Mouse (Mus musculus) lung, adult 2 months (tissue): ENCODE measurements around the gene Ccdc88c.

ENCODE experiments used
- CTCF ChIP-seq: fragments of 200-500 bp; IDR thresholded peaks from 2 replicates; pipeline ENCODE4 v1.5.1; 2011; ENCODE audit warnings: mild to moderate bottlenecking, low read length, control low read depth; ENCODE audit not compliant: insufficient read depth
- POLR2A ChIP-seq: fragments of 200-500 bp; IDR thresholded peaks from 2 replicates; pipeline ENCODE4 v1.6.1; 2011; ENCODE audit warnings: low read depth, mild to moderate bottlenecking, control low read depth, low read length, borderline replicate concordance; ENCODE audit errors: extremely low read depth

DNA sequence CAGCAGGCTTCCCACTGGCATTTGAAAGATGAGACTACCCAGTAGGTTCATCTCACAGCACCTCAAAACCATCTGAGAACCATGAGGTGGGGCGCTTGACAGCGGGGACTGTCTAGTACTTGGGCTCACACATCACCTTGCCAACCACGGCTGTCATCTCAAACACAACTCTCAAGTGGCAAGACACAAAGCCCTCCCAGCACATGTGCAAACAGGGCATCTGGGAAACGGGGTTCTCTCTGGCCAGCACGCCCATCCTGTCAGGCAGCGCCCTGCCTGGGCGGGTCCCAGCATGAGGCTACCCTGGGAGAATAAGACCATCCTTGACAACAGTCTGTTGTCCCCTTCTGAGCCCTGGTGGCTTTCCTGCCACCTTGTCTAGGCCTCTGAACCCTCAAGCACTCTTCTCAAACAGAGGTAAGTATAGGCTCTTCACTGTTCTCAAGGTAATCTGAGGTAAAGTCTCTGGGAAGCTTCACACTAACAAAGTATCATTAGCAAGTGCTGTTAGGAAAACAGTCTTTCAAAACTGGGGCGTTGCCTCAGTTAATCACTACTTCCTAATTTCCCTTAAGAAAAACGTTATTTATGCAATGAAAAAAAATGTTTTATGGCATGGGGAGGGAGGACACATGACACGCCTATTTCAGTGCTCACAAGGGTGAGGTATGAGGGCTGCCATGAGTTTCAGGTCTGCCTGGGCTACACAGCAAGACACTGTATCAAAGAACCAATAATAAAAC is 43.6 kb downstream of the Ccdc88c start:
- TF ChIP-seq POLR2A = no peak
- TF ChIP-seq CTCF = no peak
